Mouse (Mus musculus) heart, postnatal 0 days (tissue): ENCODE measurements around the gene Itgb5.

Experiments
- CTCF ChIP-seq: IDR thresholded peaks from 2 replicates; pipeline ENCODE4 v1.5.1; 2016; ENCODE audit warnings: antibody characterized with exemption, control low read depth, low read depth
- EP300 ChIP-seq: IDR thresholded peaks from 2 replicates; pipeline ENCODE4 v1.6.1; 2016; ENCODE audit warnings: antibody characterized with exemption, low read depth

DNA sequence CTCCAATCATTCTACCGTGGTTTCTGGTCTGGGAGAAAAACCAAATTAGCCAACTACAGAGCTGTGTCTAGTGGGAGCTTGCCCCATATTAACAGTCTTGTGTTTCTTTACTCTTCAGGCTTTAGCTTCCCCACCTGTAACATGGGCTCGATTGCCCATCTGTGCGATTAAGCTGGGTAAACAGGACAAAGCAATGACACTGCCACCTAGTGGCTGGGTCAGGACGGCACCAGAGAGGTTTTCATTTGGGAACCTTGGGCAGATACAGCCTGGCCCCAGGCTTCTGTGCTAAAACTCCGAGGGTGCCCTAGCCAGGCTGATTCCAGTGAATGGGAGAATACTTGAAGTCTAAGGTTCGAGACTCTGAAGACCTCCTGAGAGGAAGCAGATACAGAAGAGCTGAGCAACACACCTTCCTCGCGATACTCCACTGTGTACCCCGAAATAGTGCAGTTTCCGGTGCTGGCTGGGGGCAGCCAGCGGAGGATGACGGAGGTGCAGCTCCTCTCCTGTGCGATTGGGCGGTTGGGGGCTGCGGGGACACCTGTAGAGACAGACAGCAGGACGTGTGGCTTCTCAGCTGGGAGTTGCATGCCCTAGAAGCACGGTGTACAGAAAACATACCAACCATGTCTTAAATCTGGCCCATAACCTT, 159.0 kb downstream of the Itgb5 start:
- TF ChIP-seq CTCF = peak; percentile 82
- no peak for TF ChIP-seq EP300
